Mouse (Mus musculus): ENCODE data around the gene Ncbp3. TPM values are rescaled to one million over a fixed set of nuclear protein-coding genes. Genes with fewer than 3 reads are reported as not detected.
"Not testable (repeated sequence)": the region's sequence is repeated elsewhere in the genome, so short reads cannot be mapped to it uniquely, and the experiment has no call there.

Gene Ncbp3
- total and polyA plus RNA-seq, 2 experiments: 1.3 to 3.7 TPM

GRCm38 (mm10) chr11:73101308-73101707, 53.7 kb downstream of the Ncbp3 start:
- no peaks in the 10 kb centered on the region for H3K79me2 ChIP-seq (ENCODE audit: control insufficient read depth, insufficient read depth, low read length)
- DNase-seq (ENCODE audit: extremely low read depth, low read depth, low spot score): no peak
- no peak overlapping the region for H3K27ac ChIP-seq (replicated peaks; ENCODE audit: insufficient read depth, low read depth, low read length)

GRCm38 (mm10) chr11:73105246-73105645, 57.7 kb downstream of the Ncbp3 start:
- H3K27me3 ChIP-seq (ENCODE audit: control insufficient read depth, insufficient read depth, low read length): no peaks in the 10 kb centered on the region
- 66% methylated on average over 3 of the region's 3 CpGs for WGBS
- no peak overlapping the region for H3K9ac ChIP-seq (ENCODE audit: low read depth, low read length)
- no peak overlapping the region for H3K27ac ChIP-seq (replicated peaks; ENCODE audit: insufficient read depth, low read depth, low read length)
- H3K4me3 ChIP-seq (ENCODE audit: insufficient read depth, low read depth, low read length): no peak overlapping the region
- no peaks in the 10 kb centered on the region; the same call in 1 of the 2 replicates for H3K4me1 ChIP-seq (ENCODE audit: control insufficient read depth, insufficient read depth, low read length)
- no peaks in the 10 kb centered on the region for H3K79me2 ChIP-seq (ENCODE audit: control insufficient read depth, insufficient read depth, low read length)
- H3K36me3 ChIP-seq (ENCODE audit: control insufficient read depth, insufficient read depth, low read length): no peaks in the 10 kb centered on the region
- TF ChIP-seq POLR2A (IDR thresholded peaks at IDR 0.05; ENCODE audit: extremely low read depth, insufficient read depth, low read length): no peak
- TF ChIP-seq CTCF (IDR thresholded peaks at IDR 0.05; ENCODE audit: low read depth, low read length): no peak
- no peak for DNase-seq (ENCODE audit: extremely low read depth, low read depth, low spot score)

More at GRCm38 (mm10) chr11:73101308-73101707, 53.7 kb downstream of the Ncbp3 start:
- Histone ChIP-seq H3K9ac (ENCODE audit: low read depth, low read length) (no peak overlapping the region), H3K36me3 (ENCODE audit: control insufficient read depth, insufficient read depth, low read length) (no peaks in the 10 kb centered on the region), H3K4me3 (ENCODE audit: insufficient read depth, low read depth, low read length) (no peak overlapping the region), H3K27me3 (ENCODE audit: control insufficient read depth, insufficient read depth, low read length) (no peaks in the 10 kb centered on the region), H3K4me1 (ENCODE audit: control insufficient read depth, insufficient read depth, low read length) (no peaks in the 10 kb centered on the region)
- 68% methylated on average over 4 of the region's 4 CpGs for WGBS
- no peak for TF ChIP-seq POLR2A (IDR thresholded peaks at IDR 0.05; ENCODE audit: extremely low read depth, insufficient read depth, low read length)
- TF ChIP-seq CTCF (IDR thresholded peaks at IDR 0.05; ENCODE audit: low read depth, low read length): no peak

GRCm38 (mm10) chr11:73107358-73107757, 59.8 kb downstream of the Ncbp3 start:
- WGBS: 39% methylated on average over 3 of the region's 3 CpGs
- TF ChIP-seq CTCF (IDR thresholded peaks at IDR 0.05; ENCODE audit: low read depth, low read length): peak; percentile 15; the same call in 1 of the 2 replicates

GRCm38 (mm10) chr11:73108195-73108897, 60.8 kb downstream of the Ncbp3 start:
- no peak for DNase-seq (ENCODE audit: extremely low read depth, low read depth, low spot score)
- no peaks in the 10 kb centered on the region for H3K27me3 ChIP-seq (ENCODE audit: control insufficient read depth, insufficient read depth, low read length)
- WGBS: 77% methylated on average over 5 of the region's 5 CpGs
- H3K9ac ChIP-seq (ENCODE audit: low read depth, low read length): no peak overlapping the region
- no peak overlapping the region for H3K4me3 ChIP-seq (ENCODE audit: insufficient read depth, low read depth, low read length)
- no peaks in the 10 kb centered on the region; the same call in 1 of the 2 replicates for H3K4me1 ChIP-seq (ENCODE audit: control insufficient read depth, insufficient read depth, low read length)
- no peaks in the 10 kb centered on the region for H3K79me2 ChIP-seq (ENCODE audit: control insufficient read depth, insufficient read depth, low read length)
- TF ChIP-seq POLR2A (IDR thresholded peaks at IDR 0.05; ENCODE audit: extremely low read depth, insufficient read depth, low read length) (no peak), CTCF (IDR thresholded peaks at IDR 0.05; ENCODE audit: low read depth, low read length) (no peak)
- no peaks in the 10 kb centered on the region for H3K36me3 ChIP-seq (ENCODE audit: control insufficient read depth, insufficient read depth, low read length)
- H3K27ac ChIP-seq (replicated peaks; ENCODE audit: insufficient read depth, low read depth, low read length): peak overlapping the region; percentile 42; the same call in 1 of the 2 replicates

More at GRCm38 (mm10) chr11:73107358-73107757, 59.8 kb downstream of the Ncbp3 start:
- DNase-seq (ENCODE audit: extremely low read depth, low read depth, low spot score); H3K4me3 ChIP-seq (ENCODE audit: insufficient read depth, low read depth, low read length); H3K79me2 ChIP-seq (ENCODE audit: control insufficient read depth, insufficient read depth, low read length); H3K4me1 ChIP-seq (ENCODE audit: control insufficient read depth, insufficient read depth, low read length); H3K27me3 ChIP-seq (ENCODE audit: control insufficient read depth, insufficient read depth, low read length); H3K9ac ChIP-seq (ENCODE audit: low read depth, low read length); H3K36me3 ChIP-seq (ENCODE audit: control insufficient read depth, insufficient read depth, low read length); H3K27ac ChIP-seq (replicated peaks; ENCODE audit: insufficient read depth, low read depth, low read length): not testable (repeated sequence)

- H3K79me2 ChIP-seq (ENCODE audit: control insufficient read depth, insufficient read depth, low read length): no peaks in the 10 kb centered on the region
- no peaks in the 10 kb centered on the region; the same call in 1 of the 2 replicates for H3K4me1 ChIP-seq (ENCODE audit: control insufficient read depth, insufficient read depth, low read length)
- 77% methylated on average over 14 of the region's 14 CpGs for WGBS
- DNase-seq (ENCODE audit: extremely low read depth, low read depth, low spot score): no peak
- H3K9ac ChIP-seq (ENCODE audit: low read depth, low read length): no peak overlapping the region
- H3K4me3 ChIP-seq (ENCODE audit: insufficient read depth, low read depth, low read length): no peak overlapping the region
- H3K27ac ChIP-seq (replicated peaks; ENCODE audit: insufficient read depth, low read depth, low read length): peak overlapping the region; percentile 42; the same call in 1 of the 2 replicates
- no peaks in the 10 kb centered on the region for H3K27me3 ChIP-seq (ENCODE audit: control insufficient read depth, insufficient read depth, low read length)
- TF ChIP-seq POLR2A (IDR thresholded peaks at IDR 0.05; ENCODE audit: extremely low read depth, insufficient read depth, low read length) (no peak), CTCF (IDR thresholded peaks at IDR 0.05; ENCODE audit: low read depth, low read length) (no peak)
- H3K36me3 ChIP-seq (ENCODE audit: control insufficient read depth, insufficient read depth, low read length): no peaks in the 10 kb centered on the region
These were observed 61.5 kb downstream of the Ncbp3 start for GRCm38 (mm10) chr11:73108898-73109625.
